Mouse (Mus musculus) hindbrain, embryonic 15.5 days (tissue): ENCODE results near the gene Olfr1361. TPM values are rescaled to one million over a fixed set of nuclear protein-coding genes. Genes with fewer than 3 reads are reported as not detected.
A peak's percentile ranks its signal among the peaks of the same experiment; 100 is the strongest.

ENCODE experiments used
- ATAC-seq: fragments of 200-750 bp; cut with Nextera tagmentation; 2 replicates; pipeline ENCODE4 v1.8.0; 2017; ENCODE audit warnings: low read depth, moderate number of reproducible peaks, moderate TSS enrichment; ENCODE audit not compliant: low FRiP score
- H3K27ac ChIP-seq: fragments of 300-500 bp; sonication (generic); replicated peaks from 2 replicates; pipeline ENCODE4 v1.5.1; 2015; ENCODE audit warnings: mild to moderate bottlenecking, inconsistent platforms
- H3K27me3 ChIP-seq: fragments of 300-500 bp; sonication (generic); 2 replicates; pipeline ENCODE4 v1.6.1; 2015; ENCODE audit warnings: control low read depth, inconsistent platforms
- H3K36me3 ChIP-seq: fragments of 300-500 bp; sonication (generic); 2 replicates; pipeline ENCODE4 v1.6.1; 2015; ENCODE audit warnings: control low read depth, inconsistent platforms
- H3K4me1 ChIP-seq: fragments of 300-500 bp; sonication (generic); replicated peaks from 2 replicates; pipeline ENCODE4 v1.6.1; 2015; ENCODE audit warnings: control low read depth, inconsistent platforms
- H3K4me2 ChIP-seq: fragments of 300-500 bp; sonication (generic); 2 replicates; pipeline ENCODE4 v1.6.1; 2015; ENCODE audit warnings: moderate library complexity, mild to moderate bottlenecking, inconsistent platforms
- H3K4me3 ChIP-seq: fragments of 300-500 bp; sonication (generic); 2 replicates; pipeline ENCODE4 v1.5.1; 2015; ENCODE audit warnings: mild to moderate bottlenecking, inconsistent platforms
- H3K9ac ChIP-seq: fragments of 300-500 bp; sonication (generic); 2 replicates; pipeline ENCODE4 v1.6.1; 2015; ENCODE audit warnings: inconsistent platforms
- H3K9me3 ChIP-seq: fragments of 300-500 bp; sonication (generic); 2 replicates; pipeline ENCODE4 v1.6.1; 2016; ENCODE audit warnings: control low read depth, inconsistent platforms
- WGBS: fragments of 180-500 bp; shearing (Covaris S2); methylation state at CpG from one replicate; pipeline ENCODE4 v1.1.7; 2015; 5-methylcytosine and 5-hydroxymethylcytosine counted together
- polyA plus RNA-seq: library from polyadenylated mRNA; unstranded; fragments of >200 nt; fragmentation: Nextera tagmentation; extraction: Ambion mirVana; gene quantifications from 2 replicates; pipeline ENCODE4 v1.2.1, GENCODE M21; 2015

Gene Olfr1361
- not detected in 2 replicates for polyA plus RNA-seq

- Histone ChIP-seq H3K36me3 (no peaks in the 10 kb centered on the region), H3K27me3 (no peaks in the 10 kb centered on the region), H3K9ac (no peak within 1 kb of the TSS), H3K4me3 (no peak within 1 kb of the TSS), H3K27ac (no peak within 1 kb of the TSS), H3K9me3 (no peaks in the 10 kb centered on the region), H3K4me2 (no peak within 1 kb of the TSS), H3K4me1 (no peaks in the 10 kb centered on the region)
- ATAC-seq = no peak
- 81% methylated on average over 2 of the region's 2 CpGs for WGBS
Measured at GRCm38 (mm10) chr13:21663286-21663685, at the start of gene Olfr1361. TSS of gene Olfr1361 (minus strand) at chr13:21663386.

- Histone ChIP-seq H3K36me3 (no peaks in the 10 kb centered on the region), H3K4me3 (peak overlapping the region; percentile 79), H3K27me3 (no peaks in the 10 kb centered on the region), H3K9ac (peak overlapping the region; percentile 51; the same call in 1 of the 2 replicates), H3K4me1 (peaks cover 20% of the 10 kb centered on the region), H3K27ac (no peak overlapping the region), H3K9me3 (no peaks in the 10 kb centered on the region), H3K4me2 (peak overlapping the region; percentile 91)
- no peak for ATAC-seq
- WGBS = 33% methylated on average over 4 of the region's 4 CpGs
Measured at GRCm38 (mm10) chr13:21711698-21712097, 48.5 kb upstream of the Olfr1361 start.

GRCm38 (mm10) chr13:21710821-21711525 is 47.8 kb upstream of the Olfr1361 start:
- ATAC-seq = peak; percentile 87
- Histone ChIP-seq H3K4me3 (peak overlapping the region; percentile 79), H3K9ac (peak overlapping the region; percentile 51), H3K4me1 (peaks cover 19% of the 10 kb centered on the region), H3K27me3 (no peaks in the 10 kb centered on the region), H3K4me2 (peak overlapping the region; percentile 91), H3K9me3 (no peaks in the 10 kb centered on the region), H3K36me3 (no peaks in the 10 kb centered on the region), H3K27ac (peak overlapping the region; percentile 62)
- WGBS = under 1% methylated on average over 22 of the region's 22 CpGs

- H3K4me2 ChIP-seq = peak overlapping the region; percentile 91
- H3K27ac ChIP-seq = peak overlapping the region; percentile 90
- peak overlapping the region; percentile 79 for H3K4me3 ChIP-seq
- peak overlapping the region; percentile 68 for H3K9ac ChIP-seq
- no peaks in the 10 kb centered on the region for H3K36me3 ChIP-seq
- WGBS = under 1% methylated on average over 32 of the region's 32 CpGs
- no peaks in the 10 kb centered on the region for H3K9me3 ChIP-seq
- peaks cover 14% of the 10 kb centered on the region for H3K4me1 ChIP-seq
- no peaks in the 10 kb centered on the region for H3K27me3 ChIP-seq
- ATAC-seq = peak; percentile 84
Measured at GRCm38 (mm10) chr13:21710031-21710711, 47.0 kb upstream of the Olfr1361 start.

GRCm38 (mm10) chr13:21706669-21707068 is 43.5 kb upstream of the Olfr1361 start:
- no peak overlapping the region for H3K9ac ChIP-seq
- H3K4me2 ChIP-seq = no peak overlapping the region
- H3K9me3 ChIP-seq = no peaks in the 10 kb centered on the region
- H3K27ac ChIP-seq = no peak overlapping the region
- H3K4me3 ChIP-seq = no peak overlapping the region
- ATAC-seq = no peak
- H3K27me3 ChIP-seq = no peaks in the 10 kb centered on the region
- no peaks in the 10 kb centered on the region for H3K36me3 ChIP-seq
- 75% methylated on average over 4 of the region's 4 CpGs for WGBS
- H3K4me1 ChIP-seq = peaks cover 8% of the 10 kb centered on the region

GRCm38 (mm10) chr13:21697811-21698210 is 34.6 kb upstream of the Olfr1361 start, which contains the start of gene Olfr1359:
TSS of gene Olfr1359 (plus strand) at chr13:21698111.
- H3K27me3 ChIP-seq = no peaks in the 10 kb centered on the region
- no peaks in the 10 kb centered on the region for H3K4me1 ChIP-seq
- no peak within 1 kb of the TSS for H3K4me2 ChIP-seq
- H3K9ac ChIP-seq = no peak within 1 kb of the TSS
- no peak for ATAC-seq
- no peaks in the 10 kb centered on the region for H3K36me3 ChIP-seq
- no peak within 1 kb of the TSS for H3K4me3 ChIP-seq
- H3K9me3 ChIP-seq = no peaks in the 10 kb centered on the region
- H3K27ac ChIP-seq = no peak within 1 kb of the TSS

GRCm38 (mm10) chr13:21677305-21677704 is 14.1 kb upstream of the Olfr1361 start, which contains the start of gene Olfr1360:
TSS of gene Olfr1360 (minus strand) at chr13:21677405.
- Histone ChIP-seq H3K4me1 (no peaks in the 10 kb centered on the region), H3K4me2 (no peak within 1 kb of the TSS), H3K36me3 (no peaks in the 10 kb centered on the region), H3K4me3 (no peak within 1 kb of the TSS), H3K27ac (no peak within 1 kb of the TSS), H3K9me3 (no peaks in the 10 kb centered on the region), H3K27me3 (no peaks in the 10 kb centered on the region), H3K9ac (no peak within 1 kb of the TSS)
- whole genome bisulfite sequencing = 81% methylated on average over 2 of the region's 2 CpGs
- no peak for ATAC-seq

GRCm38 (mm10) chr13:21642418-21642817 is 20.8 kb downstream of the Olfr1361 start, which contains the start of gene Olfr11:
TSS of gene Olfr11 (minus strand) at chr13:21642518.
- no peak for ATAC-seq
- H3K4me1 ChIP-seq = no peaks in the 10 kb centered on the region
- WGBS = 83% methylated on average over 2 of the region's 2 CpGs
- H3K9me3 ChIP-seq = no peaks in the 10 kb centered on the region
- no peak within 1 kb of the TSS for H3K27ac ChIP-seq
- no peak within 1 kb of the TSS for H3K4me2 ChIP-seq
- H3K9ac ChIP-seq = no peak within 1 kb of the TSS
- no peaks in the 10 kb centered on the region for H3K27me3 ChIP-seq
- no peak within 1 kb of the TSS for H3K4me3 ChIP-seq
- no peaks in the 10 kb centered on the region for H3K36me3 ChIP-seq

GRCm38 (mm10) chr13:21613922-21614321 is 49.3 kb downstream of the Olfr1361 start, which contains the start of gene Olfr1362:
TSS of gene Olfr1362 (minus strand) at chr13:21614022.
- Histone ChIP-seq H3K36me3 (no peaks in the 10 kb centered on the region), H3K27me3 (no peaks in the 10 kb centered on the region), H3K4me1 (no peaks in the 10 kb centered on the region), H3K9me3 (no peaks in the 10 kb centered on the region), H3K4me3 (no peak within 1 kb of the TSS), H3K9ac (no peak within 1 kb of the TSS), H3K4me2 (no peak within 1 kb of the TSS), H3K27ac (no peak within 1 kb of the TSS)
- no peak for ATAC-seq

Other genes with a start within 250 kb of the Olfr1361 start
- gene Pgbd1, start 222.3 kb downstream of the Olfr1361 start, polyA plus RNA-seq = 2.8 and 4.2 TPM in 2 replicates
- gene Zscan26, start 209.7 kb downstream of the Olfr1361 start, polyA plus RNA-seq = 23.7 and 24.3 TPM in 2 replicates
- 3.8 and 4.1 TPM in 2 replicates for gene Nkapl, start 194.9 kb downstream of the Olfr1361 start, polyA plus RNA-seq
- 8.1 and 10.5 TPM in 2 replicates for gene Zkscan4, start 184.5 kb downstream of the Olfr1361 start, polyA plus RNA-seq
- gene Gm10065, start 183.9 kb downstream of the Olfr1361 start, polyA plus RNA-seq = not detected in 2 replicates
- 0.39 and 0.55 TPM in 2 replicates for gene AK157302, start 168.2 kb downstream of the Olfr1361 start, polyA plus RNA-seq
- gene Gm11273, start 162.0 kb downstream of the Olfr1361 start, polyA plus RNA-seq = 8.8 and 11.9 TPM in 2 replicates
- 4.5 and 5.0 TPM in 2 replicates for gene Zkscan8, start 132.3 kb downstream of the Olfr1361 start, polyA plus RNA-seq
- 0.06 and 0.25 TPM in 2 replicates for gene Olfr1366, start 120.6 kb downstream of the Olfr1361 start, polyA plus RNA-seq
- gene Olfr1535, start 103.5 kb downstream of the Olfr1361 start, polyA plus RNA-seq = 0.04 and 0.08 TPM in 2 replicates
- gene Olfr1364, start 81.6 kb downstream of the Olfr1361 start, polyA plus RNA-seq = not detected in 2 replicates
- not detected in 2 replicates for gene Olfr1362, start 49.4 kb downstream of the Olfr1361 start, polyA plus RNA-seq
- 0.04 TPM in 1 of 2 replicates, not detected in the other for gene Olfr11, start 20.9 kb downstream of the Olfr1361 start, polyA plus RNA-seq
- not detected in 2 replicates for gene Olfr1360, start 14.0 kb upstream of the Olfr1361 start, polyA plus RNA-seq
- not detected in 2 replicates for gene Olfr1359, start 34.7 kb upstream of the Olfr1361 start, polyA plus RNA-seq
- gene Hist1h2bl, start 52.8 kb upstream of the Olfr1361 start, polyA plus RNA-seq = not detected in 2 replicates
- 6.2 and 7.8 TPM in 2 replicates for gene Hist1h2ai, start 53.0 kb upstream of the Olfr1361 start, polyA plus RNA-seq
- gene Hist1h3h, start 54.3 kb upstream of the Olfr1361 start, polyA plus RNA-seq = 2.5 and 3.5 TPM in 2 replicates
- 0.51 and 1.7 TPM in 2 replicates for gene Hist1h2bm, start 58.7 kb upstream of the Olfr1361 start, polyA plus RNA-seq
- 0.77 TPM in 1 of 2 replicates, not detected in the other for gene Hist1h4j, start 71.7 kb upstream of the Olfr1361 start, polyA plus RNA-seq
- gene Hist1h4k, start 87.1 kb upstream of the Olfr1361 start, polyA plus RNA-seq = 1.5 and 2.3 TPM in 2 replicates
- 5.3 and 7.9 TPM in 2 replicates for gene Hist1h2ak, start 90.4 kb upstream of the Olfr1361 start, polyA plus RNA-seq
- 1.1 TPM in 1 of 2 replicates, not detected in the other for gene Hist1h2bn, start 90.7 kb upstream of the Olfr1361 start, polyA plus RNA-seq
- gene Hist1h1b, start 117.2 kb upstream of the Olfr1361 start, polyA plus RNA-seq = 3.5 and 7.4 TPM in 2 replicates
- 28.0 and 43.0 TPM in 2 replicates for gene Hist1h3i, start 120.0 kb upstream of the Olfr1361 start, polyA plus RNA-seq
- gene Hist1h2an, start 123.8 kb upstream of the Olfr1361 start, polyA plus RNA-seq = 1.0 and 1.5 TPM in 2 replicates
- 0.44 and 0.58 TPM in 2 replicates for gene Hist1h2bp, start 124.1 kb upstream of the Olfr1361 start, polyA plus RNA-seq
- gene Hist1h2bq, start 146.8 kb upstream of the Olfr1361 start, polyA plus RNA-seq = 4.9 and 7.3 TPM in 2 replicates
- gene Hist1h2ao, start 147.1 kb upstream of the Olfr1361 start, polyA plus RNA-seq = not detected in 2 replicates
- gene Hist1h4m, start 148.4 kb upstream of the Olfr1361 start, polyA plus RNA-seq = not detected in 2 replicates
- 4.9 and 7.7 TPM in 2 replicates for gene Hist1h4n, start 168.8 kb upstream of the Olfr1361 start, polyA plus RNA-seq
- gene Hist1h2ap, start 170.1 kb upstream of the Olfr1361 start, polyA plus RNA-seq = 669 and 801 TPM in 2 replicates
- 4.7 and 7.1 TPM in 2 replicates for gene Hist1h2br, start 170.4 kb upstream of the Olfr1361 start, polyA plus RNA-seq